Mouse (Mus musculus): ENCODE measurements around the gene Krt42.
"Not testable (repeated sequence)": the region's sequence is repeated elsewhere in the genome, so short reads cannot be mapped to it uniquely, and the experiment has no call there.

Krt42 gene

DNA sequence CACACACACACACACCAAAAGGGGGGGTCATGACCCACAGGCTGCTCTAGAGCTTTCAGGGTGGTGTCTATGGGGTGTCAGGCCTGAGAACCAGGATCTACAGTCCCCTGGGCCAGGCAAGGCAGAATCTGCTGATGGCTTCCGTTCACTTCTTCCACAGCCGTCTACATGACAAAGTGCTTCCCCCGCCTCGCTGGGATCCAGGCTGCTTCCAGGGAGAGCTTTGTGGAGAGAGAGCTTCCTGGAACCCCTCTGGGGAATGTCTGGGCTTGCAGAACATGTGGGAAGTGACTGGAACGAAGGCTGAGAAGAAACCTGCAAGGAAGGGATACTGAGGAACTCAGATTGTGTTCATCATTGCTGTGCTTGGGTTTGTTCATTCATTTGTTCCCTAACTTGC, 9.1 kb upstream of the Krt42 start:
- no peak for DNase-seq (ENCODE audit: low read depth, low spot score)

DNA sequence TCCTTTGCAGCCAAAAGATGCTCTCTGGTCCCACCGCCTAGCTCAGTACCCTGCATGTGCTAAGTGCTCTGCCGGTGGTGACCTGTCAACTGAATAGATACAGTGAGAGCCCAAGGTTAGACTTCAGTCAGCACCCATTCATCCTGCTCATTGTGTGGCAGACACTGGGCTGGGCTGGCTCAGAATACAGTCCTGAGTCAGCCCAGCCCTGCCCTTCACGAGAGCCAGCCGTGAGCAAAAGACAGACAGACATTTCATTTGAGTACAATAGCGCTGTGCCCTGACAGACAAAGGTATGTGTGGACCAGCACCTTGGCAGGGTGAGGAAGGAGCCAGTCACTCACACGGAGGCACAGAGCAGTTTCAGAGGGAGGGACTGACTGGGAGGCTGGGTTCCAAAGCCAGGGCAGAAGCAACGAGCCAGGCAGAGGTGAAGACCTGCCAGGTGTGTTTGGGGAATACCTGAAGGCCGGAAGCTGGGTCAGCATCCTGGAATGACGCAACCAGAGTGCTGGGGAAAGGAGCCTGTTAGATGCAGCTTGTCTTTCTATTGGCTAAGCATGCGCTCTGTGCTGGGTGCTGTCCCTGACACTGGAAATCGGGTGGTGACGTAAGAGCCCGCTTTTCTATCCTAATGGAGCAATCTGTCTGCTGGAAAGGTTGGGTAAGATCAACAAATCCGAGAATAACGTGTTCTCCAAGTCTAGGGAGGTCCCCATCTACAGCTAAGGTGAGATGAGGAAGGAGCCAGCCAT, 8.2 kb upstream of the Krt42 start:
- no peak for DNase-seq (ENCODE audit: low read depth, low spot score)

DNA sequence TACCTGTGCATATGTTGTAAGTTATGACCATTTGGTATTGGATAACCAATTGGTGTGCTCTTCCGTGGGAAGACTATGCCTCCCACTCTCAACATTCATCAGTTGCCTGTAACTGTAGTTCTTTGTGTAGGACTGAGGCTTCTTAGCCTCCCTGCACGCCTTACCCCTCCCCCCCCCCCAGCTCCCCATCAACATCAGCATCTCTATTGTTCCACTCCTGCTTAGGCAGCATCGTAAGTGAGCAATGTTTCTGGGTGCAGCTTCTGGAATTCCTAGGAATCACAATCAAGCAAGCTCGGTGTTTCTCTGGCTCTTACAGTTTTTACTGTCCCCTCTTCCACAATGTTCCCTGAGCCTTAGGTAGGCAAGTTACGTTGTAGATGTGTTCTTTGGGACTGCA, 5.8 kb upstream of the Krt42 start:
- no peak for DNase-seq (ENCODE audit: low read depth, low spot score)

DNA sequence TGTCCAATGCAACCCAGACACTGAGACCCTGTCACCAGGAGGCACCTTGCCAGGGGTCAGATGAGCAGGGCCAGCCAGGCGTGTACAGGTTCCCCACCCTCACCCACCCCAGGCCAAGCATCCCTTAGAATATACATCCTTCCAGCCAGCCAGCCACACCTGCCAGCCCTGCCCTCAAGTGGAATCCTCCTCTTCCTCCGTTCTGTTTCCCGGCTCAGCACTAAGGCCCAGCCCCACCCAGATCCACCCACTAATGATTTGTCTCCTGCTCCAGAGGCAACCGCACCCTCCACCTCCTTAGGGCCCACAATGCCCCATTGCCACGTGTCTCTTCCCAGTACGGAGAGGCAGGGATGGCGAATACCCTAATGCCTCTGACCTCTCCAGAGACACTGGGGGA, 5.0 kb upstream of the Krt42 start:
- no peak for DNase-seq (ENCODE audit: low read depth, low spot score)

DNA sequence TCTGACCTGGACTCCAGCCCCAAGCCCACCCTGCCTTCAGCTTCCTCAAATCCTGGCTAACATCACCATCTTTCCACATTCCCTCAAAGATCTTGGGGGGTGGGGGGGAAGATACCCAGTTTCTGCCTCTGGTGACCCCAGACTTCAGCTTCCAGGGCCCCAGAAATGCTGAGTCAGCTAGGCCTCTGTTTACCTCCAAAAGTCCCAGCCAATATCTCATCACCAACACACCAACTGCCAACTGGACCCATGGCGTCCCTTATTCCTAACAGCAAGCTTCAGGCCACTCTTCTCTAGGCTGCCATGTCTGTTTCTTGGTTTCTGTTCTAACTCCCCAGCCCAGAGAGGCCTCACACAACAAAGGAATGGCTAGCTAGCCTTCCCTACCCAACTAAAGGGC, 2.2 kb upstream of the Krt42 start:
- DNase-seq (ENCODE audit: low read depth, low spot score) = no peak

DNA sequence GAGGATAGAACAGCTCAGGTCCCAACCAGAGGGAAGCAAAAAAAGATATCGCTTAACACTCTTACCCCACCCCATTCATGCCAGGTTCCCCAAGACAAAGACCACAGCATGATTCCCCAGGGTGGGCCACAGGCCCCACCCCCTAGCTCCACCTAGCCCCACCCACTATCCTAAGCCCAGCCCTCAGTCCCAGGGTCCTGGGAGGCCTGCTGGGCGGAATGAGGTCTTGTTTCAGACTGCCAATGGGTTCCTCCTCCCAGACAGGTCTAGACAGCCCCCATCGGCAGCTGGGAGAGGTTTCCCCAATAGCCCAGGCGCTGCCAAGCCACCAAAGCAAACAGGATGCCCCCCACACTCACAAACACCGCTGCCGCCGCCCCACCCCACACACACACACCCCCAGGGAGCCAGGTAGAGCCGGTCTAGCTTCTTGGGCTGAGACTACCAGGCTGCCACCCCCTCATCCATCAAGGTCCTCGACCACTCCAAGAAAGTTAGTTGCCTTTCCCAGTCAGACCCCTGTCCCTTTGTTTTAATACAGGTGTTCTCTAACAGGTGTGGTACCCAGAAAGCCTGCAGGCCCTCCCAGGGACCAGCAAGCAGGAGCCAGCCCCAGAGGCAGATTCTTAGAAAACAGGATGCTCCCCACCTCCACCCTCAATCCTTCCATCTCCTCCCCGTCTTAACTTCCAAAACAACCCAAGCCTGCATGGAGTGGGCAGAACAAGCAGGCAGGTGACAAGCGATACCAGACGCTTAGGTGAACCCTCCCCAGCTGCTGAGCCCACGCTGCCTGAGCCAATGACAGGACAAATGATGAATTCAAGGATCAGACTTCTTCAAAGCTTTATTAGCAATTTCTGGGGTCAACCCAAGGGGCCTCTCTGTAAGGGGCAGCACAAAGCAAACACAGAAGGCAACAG, 7.4 kb downstream of the Krt42 start:
- no peak for DNase-seq (ENCODE audit: low read depth, low spot score)

DNA sequence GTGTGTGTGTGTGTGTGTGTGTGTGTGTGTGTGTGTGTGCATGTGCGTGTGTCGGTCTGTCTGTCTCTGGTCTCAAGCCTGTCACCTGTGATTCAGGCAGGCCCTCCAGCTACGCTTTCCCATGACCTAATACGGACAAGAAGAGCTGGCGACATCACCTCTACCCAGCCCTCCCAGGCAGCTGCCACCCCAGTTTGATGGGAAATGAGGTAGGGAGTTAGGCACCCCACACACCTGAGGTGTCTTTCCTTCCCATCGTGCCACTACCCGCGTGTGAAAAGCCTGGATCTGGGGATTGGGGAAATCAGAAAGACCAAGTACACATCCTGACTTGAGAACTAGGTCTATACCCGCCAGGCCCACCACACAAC, 8.5 kb downstream of the Krt42 start:
- no peak for DNase-seq (ENCODE audit: low read depth, low spot score)

DNA sequence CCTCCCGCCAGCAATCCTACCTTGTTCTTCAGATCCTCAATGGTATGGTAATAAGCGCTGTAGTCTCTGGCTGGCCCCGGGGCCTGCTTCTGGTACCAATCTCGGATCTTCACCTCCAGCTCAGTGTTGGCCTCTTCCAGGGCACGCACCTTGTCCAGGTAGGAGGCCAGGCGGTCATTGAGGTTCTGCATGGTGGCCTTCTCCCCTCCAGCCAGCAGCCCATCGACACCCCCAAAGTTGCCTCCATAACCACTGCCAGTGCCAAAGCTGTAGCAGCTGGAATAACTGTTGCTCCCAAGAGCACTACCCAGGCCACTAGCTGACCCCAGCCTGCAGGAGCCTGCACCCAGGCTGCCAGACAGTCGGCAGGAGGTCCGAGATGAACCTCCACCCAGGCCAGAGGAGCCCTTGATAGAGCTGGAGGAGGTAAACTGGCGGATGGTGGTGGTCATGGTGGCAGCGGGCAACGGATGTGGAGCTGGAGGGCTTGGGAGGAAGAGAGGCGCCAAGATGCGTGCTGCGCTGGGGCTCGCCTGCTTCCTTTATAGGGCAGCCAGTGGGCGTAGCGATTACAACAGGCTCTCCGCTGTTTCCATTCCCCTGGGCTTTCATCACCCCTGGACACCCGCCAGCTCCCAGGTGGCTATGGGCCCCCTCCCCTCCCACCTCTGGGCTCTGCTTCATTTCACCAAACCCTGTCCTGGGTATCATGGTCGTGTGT, 9.0 kb downstream of the Krt42 start, which contains the start of gene Krt17:
Gene Krt17, minus strand, starts transcription at position 516 of the 721 bp plus-strand sequence.
- no peak for DNase-seq (ENCODE audit: low read depth, low spot score)

DNA sequence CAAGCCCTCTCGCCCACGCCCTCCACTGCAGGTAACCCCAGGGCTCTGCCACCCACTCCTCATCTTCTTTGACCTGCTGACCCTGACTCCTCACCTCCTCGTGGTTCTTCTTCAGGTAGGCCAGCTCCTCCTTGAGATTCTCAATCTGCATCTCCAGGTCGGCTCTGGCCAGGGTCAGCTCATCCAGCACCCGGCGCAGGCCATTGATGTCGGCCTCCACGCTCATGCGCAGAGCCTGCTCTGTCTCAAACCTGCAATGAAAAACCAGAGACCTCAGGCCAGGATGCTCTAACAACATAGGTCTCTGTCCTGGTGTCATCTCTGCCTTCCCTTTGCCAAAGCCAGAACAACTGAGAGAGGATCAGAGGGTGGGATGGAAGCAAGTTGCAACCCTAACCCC, 10.6 kb downstream of the Krt42 start:
- no peak for DNase-seq (ENCODE audit: low read depth, low spot score)

DNA sequence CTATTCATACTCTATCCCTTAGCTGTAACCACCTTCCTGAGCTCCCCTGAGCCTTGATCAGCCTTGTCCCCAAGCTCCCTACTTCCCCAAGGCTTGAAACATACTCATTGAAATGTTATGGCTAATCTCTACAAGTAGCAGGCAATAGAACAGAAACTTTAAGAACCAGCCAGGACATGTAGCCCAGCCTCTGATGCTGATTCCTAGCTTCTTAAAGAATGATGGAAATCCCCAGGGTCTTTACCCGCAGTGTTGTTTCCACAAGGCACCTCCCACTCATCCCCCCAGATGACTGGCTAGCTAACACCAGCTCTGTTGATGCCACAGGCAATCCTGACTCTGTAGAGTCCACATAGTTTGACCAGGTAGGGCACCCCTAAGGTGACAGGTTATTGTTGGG, 11.7 kb downstream of the Krt42 start:
- no peak for DNase-seq (ENCODE audit: low read depth, low spot score)

DNA sequence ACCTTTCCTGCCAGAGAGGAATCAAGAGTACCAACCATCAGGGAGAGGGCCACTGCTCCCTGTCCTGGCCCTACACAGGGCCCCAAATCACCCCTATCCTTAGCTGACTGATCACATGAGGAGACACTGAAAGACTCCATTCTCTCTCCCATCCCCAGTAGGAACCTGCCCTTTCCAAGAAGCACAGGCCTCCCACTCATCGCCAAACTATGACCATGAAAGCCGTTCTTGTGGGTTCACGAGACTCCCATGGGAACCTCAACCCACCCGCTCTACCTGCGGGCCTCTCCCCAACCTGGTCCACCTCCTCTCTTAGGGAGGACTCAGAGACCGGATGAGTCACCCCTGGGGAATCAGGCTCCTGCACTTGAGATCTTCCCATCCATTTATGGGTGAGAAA, 14.2 kb downstream of the Krt42 start:
- DNase-seq (ENCODE audit: low read depth, low spot score) = no peak

DNA sequence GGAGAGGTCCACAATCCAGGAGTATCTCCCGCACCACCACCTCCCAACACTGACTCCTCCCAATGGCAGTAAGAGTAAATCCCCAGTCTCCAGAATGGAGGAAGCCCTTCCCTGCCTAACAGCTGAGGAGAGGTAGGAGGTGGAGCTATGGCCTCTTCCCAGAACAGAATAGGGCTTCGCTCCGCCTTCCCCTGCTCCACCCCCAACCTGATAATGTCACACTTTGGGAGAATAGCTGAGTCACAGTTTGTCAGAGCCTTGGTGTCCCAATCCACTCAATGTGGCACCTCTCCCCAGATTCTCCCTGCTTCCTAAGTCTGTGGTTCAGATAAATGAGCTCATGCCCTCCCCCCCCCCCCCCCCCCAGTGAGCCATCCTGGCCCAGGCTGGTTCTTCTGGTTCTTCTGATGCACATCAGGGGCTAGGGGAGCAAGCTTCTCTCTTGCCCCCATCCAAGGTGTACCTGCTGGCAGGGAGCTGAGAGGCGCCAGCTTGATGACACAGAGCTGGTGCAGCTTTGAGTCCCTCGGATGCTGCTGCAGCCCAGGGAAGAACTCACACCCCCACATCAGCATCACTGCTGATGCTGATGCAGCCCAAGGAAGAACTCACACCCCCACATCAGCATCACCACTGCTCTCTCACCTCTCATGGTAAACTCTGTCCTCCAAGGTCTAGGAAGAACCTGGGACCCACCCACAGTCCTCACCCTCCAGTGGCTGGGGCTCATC, 15.1 kb downstream of the Krt42 start:
- no peak for DNase-seq (ENCODE audit: low read depth, low spot score)

DNA sequence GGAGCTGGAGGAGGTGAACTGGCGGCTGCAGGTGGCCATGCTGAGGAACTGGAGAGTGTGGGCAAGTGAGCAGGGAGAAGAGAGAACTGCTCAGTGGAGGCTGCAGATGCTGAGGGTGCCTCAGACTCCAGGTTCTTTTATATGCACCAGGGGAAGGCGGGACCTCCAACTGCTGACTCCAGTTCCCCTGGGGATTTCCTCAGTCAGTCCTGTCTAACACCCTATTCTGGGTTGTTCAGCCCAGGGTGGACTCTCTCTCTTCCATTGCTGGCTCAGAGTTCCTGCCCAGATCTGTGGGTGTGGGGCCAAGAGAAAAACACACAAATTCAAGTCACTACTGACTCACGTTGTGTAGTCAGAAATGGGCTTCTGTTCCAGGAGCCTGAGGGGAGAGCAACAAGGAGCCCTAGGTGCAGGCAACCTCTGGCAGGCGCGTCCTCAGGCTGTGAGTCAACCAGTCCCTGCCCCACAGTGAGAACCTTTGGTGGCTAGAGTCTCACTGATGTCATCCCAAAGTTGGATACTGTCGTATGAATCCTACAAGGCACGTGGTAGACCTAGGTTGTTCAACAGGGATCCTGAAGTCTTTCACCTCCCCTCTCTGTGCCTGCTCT, 20.7 kb downstream of the Krt42 start, which contains the start of gene Krt16:
Gene Krt16, minus strand, starts transcription at position 51 of the 614 bp plus-strand sequence.
- DNase-seq (ENCODE audit: low read depth, low spot score) = no peak

DNA sequence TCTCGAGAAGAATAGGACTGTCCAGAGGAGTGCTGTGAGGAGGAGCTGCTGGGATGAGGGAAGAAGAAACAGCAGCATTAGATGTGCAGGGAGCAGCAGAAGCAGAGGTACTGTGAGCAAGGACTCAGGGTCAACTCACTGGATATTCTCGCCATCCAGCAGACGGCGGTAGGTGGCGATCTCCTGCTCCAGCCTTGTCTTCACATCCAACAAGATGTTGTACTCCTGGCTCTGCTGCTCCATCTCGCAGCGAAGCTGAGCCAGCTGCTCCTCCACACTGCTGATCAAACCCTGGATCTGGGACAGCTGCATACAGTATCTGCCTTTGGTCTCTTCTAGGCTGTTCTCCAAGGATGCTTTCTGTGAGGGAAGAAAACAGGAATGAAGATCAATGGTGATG, 23.2 kb downstream of the Krt42 start:
- not testable (repeated sequence) for DNase-seq (ENCODE audit: low read depth, low spot score)

DNA sequence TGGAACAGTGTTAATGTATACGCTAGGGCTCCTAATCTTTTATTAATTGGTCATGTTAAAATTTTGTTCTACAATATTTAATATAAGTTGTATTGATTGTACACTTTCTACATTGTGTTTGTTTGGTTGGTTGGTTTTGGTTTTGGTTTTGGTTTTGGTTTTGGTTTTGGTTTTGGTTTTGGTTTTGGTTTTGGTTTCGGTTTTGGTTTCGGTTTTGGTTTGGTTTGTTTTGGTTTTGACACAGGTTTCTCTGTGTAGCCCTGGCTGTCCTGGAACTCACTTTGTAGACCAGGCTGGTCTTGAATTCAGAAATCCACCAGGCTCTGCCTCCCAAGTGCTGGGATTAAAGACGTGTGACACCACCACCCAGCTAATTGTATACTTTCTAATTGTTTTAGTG, 29.4 kb downstream of the Krt42 start:
- not testable (repeated sequence) for DNase-seq (ENCODE audit: low read depth, low spot score)

DNA sequence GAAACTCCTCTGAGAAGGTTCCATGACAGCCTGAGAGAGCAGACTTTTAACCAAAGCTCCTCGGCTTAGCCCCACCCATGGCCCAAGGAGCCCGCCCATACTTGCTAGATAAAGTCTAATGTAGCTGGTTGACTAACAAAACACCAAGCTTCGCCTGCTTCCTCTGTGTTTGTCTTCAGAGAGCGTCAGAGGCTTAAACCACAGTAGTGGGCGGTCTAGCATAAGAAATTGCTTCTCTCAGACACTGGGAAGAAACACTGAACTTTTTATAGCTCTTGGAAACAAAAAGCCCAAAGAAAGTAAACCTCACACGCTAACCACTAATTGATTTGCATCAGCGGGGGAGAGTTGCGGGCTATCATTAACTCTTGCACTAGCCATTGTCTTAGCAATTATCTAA, 47.9 kb downstream of the Krt42 start:
- DNase-seq (ENCODE audit: low read depth, low spot score) = no peak

DNA sequence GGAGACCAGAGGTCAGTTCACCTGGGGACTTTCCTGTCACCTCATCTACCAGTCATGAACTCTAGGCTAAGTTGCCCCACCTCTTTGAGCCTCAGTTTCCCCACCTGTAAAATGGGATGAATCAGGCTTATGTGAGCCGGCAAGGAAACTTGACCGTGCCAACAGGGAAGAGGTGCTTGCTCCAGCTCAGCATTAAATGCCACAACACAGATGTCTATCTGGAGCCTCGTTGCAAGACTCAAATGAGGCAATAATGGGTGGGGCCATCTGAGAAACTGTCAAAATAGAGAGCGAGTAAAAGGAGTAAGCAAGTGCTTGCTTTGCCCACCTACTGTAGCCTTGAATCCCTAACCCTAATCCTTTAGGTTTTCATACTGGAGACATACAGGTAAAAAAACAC, 50.4 kb downstream of the Krt42 start:
- no peak for DNase-seq (ENCODE audit: low read depth, low spot score)

Measured in c-Kit-negative CD71-positive TER-119-positive erythroid progenitor cells, embryonic 14.5 days (primary cell).